Mouse (Mus musculus): ENCODE results near the gene Dtx3.

DNA sequence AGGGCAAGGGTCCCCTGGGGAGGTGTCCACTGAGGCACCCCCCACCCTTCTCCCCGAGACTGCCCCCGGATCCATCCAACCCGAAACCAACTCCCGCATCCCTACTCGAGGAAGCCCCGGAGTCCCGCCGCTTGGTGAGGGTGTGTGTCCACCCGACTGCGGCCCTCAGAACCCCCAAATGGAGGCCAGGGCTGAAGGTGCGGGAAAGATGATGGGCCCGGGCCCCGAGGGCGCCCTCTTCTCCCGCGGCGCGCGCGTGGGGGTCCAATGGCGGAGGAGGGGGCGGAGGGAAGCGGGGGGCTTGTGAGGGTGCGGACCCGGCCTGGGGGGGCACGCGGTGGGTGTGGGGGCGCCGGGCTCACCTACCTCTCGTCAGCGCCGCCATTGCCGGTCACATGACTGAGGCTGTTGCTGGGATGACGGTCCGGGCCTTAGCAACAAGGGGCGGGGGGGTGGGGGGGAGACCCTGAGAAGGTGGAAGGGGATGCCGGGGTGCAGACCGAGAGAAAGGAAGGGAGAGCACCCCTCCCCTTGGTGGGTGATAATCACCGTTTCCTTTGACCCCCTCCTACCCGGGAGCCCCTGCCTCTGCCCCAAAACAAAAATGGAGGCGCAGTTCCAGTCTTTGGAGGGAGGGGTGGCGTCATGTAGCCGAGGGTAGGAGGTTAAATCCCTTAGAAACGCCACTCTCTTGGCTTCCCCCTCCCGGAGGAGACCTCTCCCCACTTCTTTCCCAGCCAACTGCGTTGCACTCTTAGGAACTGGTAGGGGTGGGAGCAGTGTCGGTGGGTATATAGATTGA is at the start of gene Dtx3:
- no peak for TF ChIP-seq POLR2A (IDR thresholded peaks at IDR 0.05; ENCODE audit: low read depth, low read length)
- no peak for TF ChIP-seq CTCF (IDR thresholded peaks at IDR 0.05; ENCODE audit: extremely low read depth, insufficient read depth, insufficient read length, insufficient replicate concordance)

Measured in spleen, adult 2 months (tissue).